Mouse (Mus musculus) left cerebral cortex, postnatal 14 days (tissue): ENCODE measurements around the gene Ctf2. TPM values are rescaled to one million over a fixed set of nuclear protein-coding genes. Genes with fewer than 3 reads are reported as not detected.

ENCODE experiments used
- DNase-seq, 2 experiments: peaks; one replicate each; pipeline ENCODE4 v3.0.0; 2021 to 2022; ENCODE audit warnings: low spot score in 2 of 2, mixed read lengths in 1 of 2
- intact Hi-C: fragments of 180-260 bp; cut with DNase I; formaldehyde crosslinking; loops from one replicate; pipeline ENCODE4 v1.15.1; 2025
- total RNA-seq, 2 experiments: library from RNA; stranded (reverse); gene quantifications; 2 replicates each; pipeline ENCODE4 v1.2.3; 2021

The Ctf2 gene
- total RNA-seq, 2 experiments from 2014 or later = not detected

DNA sequence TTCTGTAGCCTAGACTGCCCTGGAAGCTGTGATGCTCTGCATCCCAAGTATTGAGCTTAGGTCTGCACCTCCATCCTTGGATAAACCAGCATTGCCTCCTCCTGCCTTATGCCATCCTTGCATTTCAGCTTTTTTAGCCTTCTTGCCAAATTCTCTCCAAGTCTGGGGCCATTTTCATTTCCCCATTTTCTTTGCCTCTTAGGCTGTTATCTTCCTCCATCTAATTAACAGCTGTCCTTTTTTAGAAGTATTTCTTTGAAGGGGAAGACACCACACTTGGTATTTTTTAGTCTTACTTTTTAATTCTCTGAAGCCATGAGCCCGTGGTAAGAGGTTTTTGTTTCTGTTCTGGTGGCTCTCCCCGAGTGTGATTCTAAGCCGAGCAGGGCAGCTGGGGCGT lies 31.7 kb upstream of the Ctf2 start:
- intact Hi-C loops = no loop called here
- no peak for DNase-seq

DNA sequence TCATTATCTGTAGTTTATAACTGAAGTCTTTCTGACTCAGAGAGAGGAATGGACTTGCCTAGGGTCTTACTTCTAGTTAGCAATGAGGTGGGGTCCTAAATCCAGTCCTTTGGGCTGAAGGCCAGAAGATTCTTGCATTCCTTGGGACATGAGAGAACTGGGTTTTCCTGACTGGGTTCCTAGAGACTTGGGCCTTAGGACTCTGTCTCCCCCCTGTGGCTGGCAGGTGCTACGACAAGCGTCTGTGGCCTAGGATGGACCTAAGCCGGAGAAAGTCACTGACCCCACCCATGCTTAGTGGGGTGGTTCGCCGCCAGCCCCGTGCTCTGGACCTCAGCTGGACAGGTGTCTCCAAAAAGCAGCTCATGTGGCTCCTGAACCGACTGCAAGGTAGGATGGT lies 29.1 kb upstream of the Ctf2 start:
- DNase-seq = peak; percentile 54 to 64
- intact Hi-C loops = no loop called here

DNA sequence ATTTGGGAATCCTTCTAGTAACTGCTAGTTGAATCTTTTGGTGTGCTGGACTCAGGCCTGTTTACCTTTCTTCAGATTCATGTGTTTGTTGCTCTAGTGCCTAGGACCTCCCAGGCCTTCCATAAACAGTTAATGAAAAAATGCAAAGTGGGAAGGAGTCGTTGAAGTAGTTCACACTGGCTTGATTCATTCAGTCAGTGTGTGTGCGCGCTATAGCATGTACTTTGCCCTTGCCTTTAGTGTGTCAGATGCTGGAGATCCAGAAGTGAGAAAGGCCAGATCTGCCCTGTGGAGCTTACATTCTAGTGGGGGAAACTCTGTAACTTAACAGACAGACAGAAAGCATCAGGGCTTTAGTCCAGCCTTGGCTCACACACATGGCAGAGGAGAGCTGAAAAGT lies 28.5 kb upstream of the Ctf2 start:
- intact Hi-C loops = no loop called here
- DNase-seq = no peak

DNA sequence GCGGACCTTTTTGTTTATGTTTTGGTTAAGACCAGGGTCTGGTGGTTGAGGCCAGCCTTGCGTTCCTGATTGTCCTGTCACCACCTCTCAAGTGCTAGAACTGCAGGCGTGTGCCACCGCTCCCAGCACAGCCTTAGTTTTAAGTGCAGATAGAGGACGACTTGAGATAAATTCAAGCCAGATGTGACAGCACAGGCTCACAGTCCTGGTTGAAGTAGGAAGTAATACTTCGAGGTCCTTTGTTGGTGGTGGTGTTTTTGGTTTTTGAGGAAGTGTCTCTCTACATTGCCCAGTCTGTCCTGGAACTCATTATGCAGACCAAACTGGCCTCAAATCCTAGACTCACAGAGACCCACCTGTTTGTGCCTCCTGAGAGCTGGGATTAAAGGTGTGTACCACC lies 27.8 kb upstream of the Ctf2 start:
- intact Hi-C loops = loop anchor here (5.0 kb wide), 1 partner anchor 87 kb away; no protein-coding TSS in a partner anchor
- DNase-seq = no peak

DNA sequence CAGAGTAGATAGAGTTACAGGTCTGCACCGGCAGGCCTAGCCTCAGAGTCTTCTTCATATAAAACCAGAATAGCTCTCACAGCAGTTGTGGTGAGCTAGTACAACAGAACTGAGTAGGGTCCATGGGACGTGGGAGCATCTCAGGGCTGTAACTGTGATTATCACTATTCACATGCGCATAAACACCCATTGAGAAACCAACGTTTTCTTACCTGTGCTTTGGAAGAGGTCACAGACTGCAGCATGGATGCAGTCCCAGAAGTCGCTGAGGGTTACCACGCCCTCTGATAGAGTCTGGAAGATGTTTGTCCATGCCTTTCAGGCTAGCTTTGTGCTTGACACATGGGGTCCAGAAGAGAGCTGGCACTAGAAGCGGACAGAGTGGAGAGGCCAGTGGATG lies 21.8 kb upstream of the Ctf2 start:
- no peak for DNase-seq
- intact Hi-C loops = no loop called here

DNA sequence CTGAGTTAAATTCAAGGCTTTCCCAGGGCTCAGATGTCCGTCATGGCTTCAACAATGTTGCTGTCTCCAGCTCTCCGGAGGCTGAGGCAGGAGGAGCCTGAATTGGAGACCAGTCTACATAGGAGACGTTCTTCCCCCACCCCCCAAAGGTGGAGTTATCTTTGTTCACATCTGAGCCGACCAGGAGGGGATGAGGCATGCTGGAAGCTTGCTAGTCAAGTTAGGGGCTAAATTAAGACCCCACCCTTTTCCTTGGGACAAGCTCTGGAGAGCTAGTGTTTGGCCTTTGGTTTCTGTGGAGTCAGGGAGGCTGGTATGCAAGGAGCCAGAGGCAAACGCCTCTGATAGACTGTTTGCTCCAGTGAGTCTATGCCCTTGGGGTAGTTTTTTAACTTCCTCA lies 21.2 kb upstream of the Ctf2 start:
- intact Hi-C loops = no loop called here
- no peak for DNase-seq

DNA sequence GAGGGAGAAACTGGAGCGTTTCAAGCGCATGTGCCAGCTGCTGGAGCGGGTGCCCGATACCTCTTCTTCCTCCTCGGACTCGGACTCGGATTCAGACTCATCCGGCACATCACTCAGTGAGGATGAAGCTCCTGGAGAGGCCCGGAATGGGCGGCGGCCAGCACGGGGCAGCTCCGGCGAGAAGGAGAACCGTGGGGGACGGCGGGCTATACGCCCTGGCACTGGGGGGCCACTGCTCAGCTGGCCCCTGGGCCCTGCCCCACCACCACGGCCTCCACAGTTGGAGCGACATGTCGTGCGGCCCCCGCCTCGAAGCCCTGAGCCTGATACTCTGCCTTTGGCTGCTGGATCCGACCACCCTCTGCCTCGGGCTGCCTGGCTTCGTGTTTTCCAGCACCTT lies 20.1 kb upstream of the Ctf2 start:
- intact Hi-C loops = no loop called here
- no peak for DNase-seq

DNA sequence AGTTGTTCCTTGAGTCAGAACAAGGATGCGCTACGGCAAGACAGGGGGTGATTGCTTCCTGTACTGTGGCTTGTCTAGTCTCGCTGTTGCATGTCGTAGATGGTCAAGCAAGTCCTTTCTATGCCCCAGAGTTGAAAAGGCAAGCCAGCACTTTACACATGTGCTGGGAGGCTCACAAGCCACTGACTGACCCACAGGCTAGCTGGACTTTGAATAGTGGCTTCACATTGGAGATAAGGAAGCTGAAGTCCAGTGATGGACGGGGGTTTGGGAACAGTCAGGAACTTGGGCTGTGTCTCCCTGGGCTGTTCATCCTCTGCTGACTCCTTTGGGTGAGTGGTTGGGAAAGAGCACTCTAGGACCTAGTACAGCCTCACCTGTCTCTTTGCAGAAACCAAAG lies 19.7 kb upstream of the Ctf2 start:
- intact Hi-C loops = no loop called here
- no peak for DNase-seq

DNA sequence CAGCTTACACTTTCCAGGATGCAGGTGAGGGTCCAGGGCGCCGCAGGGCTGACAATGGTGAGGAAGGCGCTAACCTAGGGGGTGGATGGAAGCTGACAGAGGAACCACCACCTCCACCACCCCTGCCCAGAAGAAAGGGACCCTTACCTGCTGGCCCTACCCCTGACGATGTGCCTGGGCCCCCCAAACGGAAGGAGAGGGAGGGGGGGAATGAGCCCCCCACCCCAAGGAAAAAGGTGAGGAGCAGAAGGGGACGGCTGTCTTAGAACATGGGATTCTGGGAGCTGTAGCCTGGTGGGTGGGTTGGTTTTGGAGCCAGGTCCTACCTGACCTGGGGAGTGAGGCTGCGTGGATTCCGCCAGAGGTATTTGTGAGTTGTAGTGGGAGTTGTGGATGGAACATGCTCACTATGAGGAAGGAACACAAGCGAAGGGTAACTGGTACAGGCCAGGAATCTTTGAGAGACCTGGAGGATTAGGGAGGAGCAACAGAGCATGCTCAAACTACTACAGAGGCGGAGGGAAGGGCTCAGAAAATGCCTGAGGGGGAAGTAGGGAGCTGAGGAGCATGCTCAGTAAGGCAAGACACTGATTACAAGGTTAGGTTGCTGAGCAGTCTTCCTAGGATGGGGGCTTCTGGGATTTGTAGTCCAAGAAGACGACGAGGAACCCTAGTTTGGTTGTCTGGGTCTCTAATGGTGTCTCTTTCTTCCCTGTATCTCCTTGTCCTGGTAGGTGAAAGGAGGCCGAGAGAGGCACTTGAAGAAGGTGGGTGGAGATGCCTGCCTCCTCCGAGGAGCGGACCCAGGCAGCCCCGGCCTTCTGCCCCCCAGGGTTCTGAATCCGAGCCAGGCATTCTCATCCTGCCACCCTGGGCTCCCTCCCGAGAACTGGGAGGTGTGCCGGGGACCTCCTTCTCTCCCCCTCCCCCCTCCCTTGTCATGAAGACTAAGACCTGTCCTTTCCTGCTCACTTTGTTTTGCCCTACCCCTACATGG lies 18.5 kb upstream of the Ctf2 start:
- intact Hi-C loops = no loop called here
- peak; percentile 69 to 81 for DNase-seq

DNA sequence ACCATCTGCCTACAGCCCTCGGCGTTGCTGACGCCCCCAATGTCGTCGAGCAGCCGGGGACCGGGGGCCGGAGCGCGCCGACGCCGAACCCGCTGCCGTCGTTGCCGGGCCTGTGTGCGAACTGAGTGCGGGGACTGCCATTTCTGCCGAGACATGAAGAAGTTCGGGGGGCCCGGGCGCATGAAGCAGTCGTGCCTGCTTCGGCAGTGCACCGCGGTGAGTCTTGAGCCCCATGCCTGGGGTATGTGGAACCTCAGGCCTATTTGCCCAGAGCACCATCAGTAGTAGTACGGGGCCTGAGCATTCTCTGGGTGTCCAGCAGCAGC lies 16.2 kb upstream of the Ctf2 start:
- DNase-seq = no peak
- intact Hi-C loops = no loop called here

DNA sequence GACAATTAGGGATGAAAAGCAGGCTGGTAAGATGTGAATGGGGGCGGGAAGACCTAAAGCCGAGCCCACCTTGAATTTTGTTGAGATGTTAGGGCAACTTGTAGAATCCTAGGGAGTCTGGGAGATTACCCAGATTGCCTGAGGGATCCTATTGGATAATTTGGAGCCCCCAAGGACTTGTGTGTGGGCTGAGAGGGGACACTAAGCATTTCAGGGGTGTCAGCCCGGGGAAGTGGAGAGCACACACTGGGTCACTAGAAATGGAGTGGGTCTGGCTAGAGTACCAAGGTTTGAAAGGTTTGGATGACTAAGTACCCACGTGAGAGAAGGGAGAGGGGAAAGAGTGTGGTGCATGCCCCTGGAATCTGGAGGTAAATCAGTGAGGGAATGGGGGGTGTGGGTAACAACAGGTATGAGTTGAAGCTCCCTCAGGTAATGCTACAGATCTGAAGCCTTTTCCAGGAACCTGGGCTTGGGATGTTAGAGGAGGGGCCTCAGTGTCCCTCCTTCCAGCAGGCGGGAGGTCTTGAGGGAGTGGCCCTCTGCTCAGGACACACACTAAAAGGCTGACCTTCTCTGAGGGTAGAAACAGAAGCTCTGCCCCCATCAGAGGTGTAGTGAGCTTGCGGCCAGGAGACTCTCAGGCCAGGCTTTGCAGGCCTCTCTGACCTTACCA lies 15.7 kb upstream of the Ctf2 start:
- DNase-seq = no peak
- intact Hi-C loops = no loop called here

DNA sequence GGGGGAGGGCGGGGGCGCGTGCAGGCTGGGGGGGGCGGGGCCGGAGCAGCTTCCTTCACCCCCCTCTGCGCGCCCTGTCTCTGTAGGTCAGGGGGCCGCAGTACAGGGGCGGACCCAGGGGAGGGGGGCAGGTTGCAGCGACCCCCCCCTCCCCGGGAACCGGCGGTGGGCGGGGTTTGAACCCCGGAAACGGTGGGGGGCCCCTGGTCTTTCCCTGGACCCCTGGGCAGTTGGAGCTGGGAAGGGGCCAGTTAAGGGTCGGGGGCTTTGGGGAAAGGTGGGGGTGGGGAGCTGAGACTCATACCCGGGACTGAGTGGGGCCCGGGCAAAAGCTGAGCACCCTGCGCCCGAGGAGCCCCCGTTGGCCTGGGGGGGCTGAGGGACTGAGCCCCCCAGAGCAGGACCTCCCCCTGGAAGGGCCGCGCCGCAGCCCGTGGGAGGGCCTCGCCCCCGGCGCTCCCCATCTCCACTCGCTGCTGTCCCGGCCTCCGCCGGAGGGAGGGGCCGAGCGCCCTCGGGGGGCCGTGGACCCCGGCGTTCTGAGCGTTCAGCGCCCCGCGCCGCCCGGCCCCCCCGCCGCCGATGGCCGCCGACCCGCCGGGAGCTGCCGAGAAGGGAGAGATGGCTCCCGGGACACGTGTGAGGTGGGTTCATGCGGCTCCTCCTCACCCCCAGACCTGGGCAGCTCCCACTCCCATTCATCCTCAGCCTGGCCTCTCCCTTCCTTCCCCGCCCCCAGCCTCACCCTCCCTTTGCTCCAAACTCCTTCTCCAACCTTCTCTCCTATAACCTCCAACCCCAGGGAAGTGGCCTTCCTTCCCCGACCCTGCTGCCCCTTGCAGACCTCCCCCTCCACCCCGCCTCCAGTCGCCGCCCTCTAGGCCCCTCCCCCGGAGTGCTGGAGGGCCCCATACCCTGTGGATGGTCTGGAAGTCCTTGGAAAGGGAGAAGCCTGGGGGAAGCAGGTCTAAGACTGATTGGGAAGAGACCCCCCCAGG lies 14.8 kb upstream of the Ctf2 start:
- DNase-seq = no peak
- intact Hi-C loops = no loop called here

DNA sequence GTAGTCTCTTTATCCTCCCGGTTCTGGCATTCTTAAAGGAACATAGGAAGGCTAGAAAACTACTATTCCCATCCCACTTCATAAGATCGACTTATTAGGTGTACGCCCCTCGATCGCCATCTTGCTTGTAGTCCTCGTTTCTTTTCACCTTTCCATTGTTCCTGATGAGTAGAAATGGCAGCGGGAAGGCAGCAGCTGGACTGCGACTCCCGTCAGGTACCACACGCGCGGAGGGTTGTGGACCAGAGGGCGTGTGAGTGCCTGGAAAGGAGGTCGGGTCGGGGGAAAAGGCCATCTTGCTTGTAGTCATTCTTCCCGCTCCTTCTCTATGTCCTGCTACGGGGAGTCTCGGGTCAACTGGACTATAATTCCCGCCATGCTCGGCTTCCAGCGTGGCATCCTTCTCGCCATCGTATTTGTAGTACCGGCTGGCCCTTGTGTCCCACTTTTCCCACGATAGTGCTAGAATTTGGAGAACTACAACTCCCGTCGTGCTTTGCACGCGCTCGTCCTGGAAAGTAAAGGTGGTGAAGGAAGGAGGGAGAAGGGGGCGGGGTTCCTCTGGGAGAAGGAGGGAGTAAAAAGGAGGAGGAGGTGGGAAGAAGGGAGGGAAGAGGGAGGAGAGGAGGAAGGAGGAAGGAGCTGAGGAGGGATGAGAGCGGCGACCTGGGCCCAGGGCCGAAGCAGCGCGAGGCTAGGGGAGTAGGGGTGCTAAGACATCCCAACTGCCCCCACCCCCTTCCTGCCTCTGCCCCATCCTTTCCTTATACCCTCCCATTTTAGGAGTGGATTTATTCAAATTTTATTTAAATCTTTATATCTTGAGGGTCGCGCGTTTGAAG lies 13.9 kb upstream of the Ctf2 start:
- DNase-seq = peak; percentile 97 to 99
- intact Hi-C loops = no loop called here

DNA sequence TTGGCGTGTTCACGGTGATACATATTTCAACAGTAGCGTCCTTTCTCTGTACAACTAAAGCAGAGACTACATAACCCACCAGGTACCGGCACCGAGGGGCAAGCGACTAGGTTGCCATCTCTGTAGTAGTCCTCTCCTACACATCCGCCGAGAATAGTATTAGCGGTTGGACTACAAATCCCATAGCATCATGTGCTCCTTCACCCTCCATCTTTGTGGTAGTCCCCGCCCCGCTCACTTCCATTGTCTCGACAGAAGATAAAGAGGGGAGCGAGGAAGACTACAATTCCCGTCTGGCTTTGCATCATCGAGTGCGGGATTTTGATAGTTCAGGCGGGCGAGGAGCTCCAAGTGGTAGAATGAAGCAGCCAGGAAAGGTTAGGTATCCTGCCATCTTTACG lies 13.3 kb upstream of the Ctf2 start:
- intact Hi-C loops = no loop called here

DNA sequence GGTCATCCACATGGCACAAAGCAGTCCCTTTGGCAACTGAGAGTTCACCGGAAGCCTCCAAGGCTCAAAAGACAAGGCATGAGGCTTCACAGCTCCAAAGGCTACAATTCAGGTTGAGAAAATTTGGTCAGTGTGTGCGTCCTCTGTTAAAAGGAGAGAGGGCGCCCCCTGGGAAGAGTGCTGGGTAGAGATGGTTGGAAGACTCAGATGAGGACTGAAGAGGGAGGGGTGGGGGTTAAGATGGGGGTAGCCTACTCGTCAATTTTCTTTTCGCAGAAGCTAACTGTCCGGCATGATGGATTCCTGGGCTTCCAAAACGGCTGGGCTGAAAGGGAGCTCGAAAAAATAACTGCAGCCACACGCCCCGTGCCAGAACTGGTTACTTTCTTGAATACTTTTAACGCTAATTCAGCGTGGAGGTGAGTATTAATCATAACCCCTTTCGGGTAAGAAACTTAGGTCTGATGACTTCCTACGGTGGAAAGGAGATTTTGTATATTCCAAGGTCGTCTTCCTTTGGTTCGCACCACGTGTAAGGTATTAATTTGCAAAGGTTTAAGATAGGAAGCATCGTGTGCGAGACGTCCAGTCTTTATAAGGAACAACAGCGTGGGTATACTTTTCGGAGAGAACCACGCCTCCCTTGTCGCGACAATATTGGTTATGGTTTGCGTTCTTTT lies 12.5 kb upstream of the Ctf2 start, which contains the start of gene Fbxl19:
Fbxl19 (plus strand) TSS at position 178 of the 680 bp plus-strand sequence.
- peak; percentile 78 to 81 for DNase-seq
- intact Hi-C loops = loop anchor here (5.0 kb wide), 2 partner anchors 67 to 87 kb away; no protein-coding TSS in a partner anchor

More for the DNA sequence above, 13.3 kb upstream of the Ctf2 start:
- peak; percentile 94 to 99 for DNase-seq

DNA sequence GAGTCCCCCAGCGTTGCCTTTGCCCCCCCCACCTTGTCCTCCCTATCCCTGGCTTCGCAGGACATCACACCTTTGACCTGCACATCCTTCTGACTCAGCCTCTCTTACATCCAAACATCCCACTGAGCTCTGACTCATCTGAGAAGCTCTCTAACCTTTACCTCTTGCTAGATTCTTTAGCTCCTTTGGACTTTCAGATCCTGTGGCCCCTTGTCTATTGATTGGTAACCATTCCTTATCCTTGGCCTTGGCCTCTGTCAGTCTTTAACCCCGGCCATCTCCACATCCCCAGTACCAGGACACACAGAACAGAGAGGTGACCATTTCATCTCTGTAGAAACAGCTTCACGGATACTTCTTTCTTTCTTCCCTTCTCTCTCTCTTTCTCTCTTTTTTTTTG lies 1.8 kb downstream of the Ctf2 start:
- DNase-seq = no peak
- intact Hi-C loops = no loop called here

DNA sequence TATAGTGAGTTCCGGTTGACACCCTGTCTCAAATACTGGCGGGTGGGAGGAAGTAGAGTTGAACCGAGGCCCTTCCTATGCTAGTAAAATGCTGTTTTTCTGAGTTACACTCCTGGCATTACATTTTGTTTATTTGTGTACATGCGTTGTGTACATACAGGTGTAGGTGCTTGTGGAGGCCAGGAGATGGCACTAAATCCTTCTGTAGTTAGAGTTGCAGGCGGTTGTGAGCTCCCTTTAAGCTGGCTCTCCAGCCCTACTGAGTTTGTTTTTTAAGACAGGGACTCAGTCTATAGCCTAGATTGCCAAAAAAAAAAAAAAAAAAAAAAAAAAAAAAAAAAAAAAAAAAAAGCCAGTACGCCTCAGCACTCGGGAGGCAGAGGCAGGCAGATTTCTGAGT lies 4.1 kb downstream of the Ctf2 start:
- intact Hi-C loops = no loop called here
- DNase-seq = no peak

DNA sequence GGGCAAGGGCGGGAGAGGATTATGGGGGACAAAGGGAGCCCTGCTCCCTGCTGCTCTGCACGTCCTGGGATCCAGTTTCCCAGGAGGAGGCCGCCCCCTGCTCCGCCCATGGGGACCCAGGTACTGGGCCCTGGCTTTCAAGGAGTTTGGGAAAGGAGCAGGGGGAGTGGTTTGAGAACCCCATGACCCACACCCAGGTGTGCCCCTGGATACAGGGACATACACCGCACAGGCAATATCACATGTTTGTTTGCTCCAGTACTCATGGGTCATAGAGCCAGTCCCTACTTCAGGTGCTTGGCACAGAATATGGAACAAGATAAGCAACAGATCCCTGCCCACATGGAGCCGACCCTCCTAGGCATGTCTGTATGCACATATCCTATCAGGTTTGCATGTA lies 6.0 kb downstream of the Ctf2 start:
- intact Hi-C loops = no loop called here

More for the DNA sequence above, 6.0 kb downstream of the Ctf2 start:
- DNase-seq = no peak
